Mouse (Mus musculus): Measurements from ENCODE around the gene Atp8a1.

DNA sequence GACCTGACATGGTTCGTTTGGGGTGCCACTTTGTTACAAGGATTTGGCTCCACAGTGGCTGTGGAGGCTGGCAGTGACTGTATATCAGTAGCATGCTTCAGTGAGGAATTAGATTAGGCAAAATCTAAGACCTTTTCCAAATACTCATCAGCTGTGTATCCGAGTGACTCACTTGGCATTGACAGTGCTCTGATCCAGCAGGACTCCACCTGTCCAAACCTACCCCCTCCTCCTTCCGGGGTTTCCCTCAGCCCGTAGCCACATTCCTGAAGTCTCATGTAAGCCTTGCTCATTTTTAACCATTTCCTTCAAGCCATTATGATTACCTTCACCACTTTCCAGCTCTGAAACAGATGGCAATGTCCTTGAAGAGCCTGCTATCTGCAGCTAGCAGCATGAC, 3.2 kb downstream of the Atp8a1 start:
- TF ChIP-seq CTCF (IDR thresholded peaks at IDR 0.05; ENCODE audit: low read depth): no peak
- TF ChIP-seq EP300 (optimal IDR thresholded peaks at IDR 0.05): no peak
